Mouse (Mus musculus) brain, adult 2 months (tissue): ENCODE results near the gene Lyzl4.
A peak's percentile ranks its signal among the peaks of the same experiment; 100 is the strongest.
"Not testable (repeated sequence)": the region's sequence is repeated elsewhere in the genome, so short reads cannot be mapped to it uniquely, and the experiment has no call there.

ENCODE experiments used
- DNase-seq: peaks from one replicate; pipeline ENCODE4 v3.0.0; 2011; ENCODE audit warnings: low read depth, low spot score

Gene Lyzl4

DNA sequence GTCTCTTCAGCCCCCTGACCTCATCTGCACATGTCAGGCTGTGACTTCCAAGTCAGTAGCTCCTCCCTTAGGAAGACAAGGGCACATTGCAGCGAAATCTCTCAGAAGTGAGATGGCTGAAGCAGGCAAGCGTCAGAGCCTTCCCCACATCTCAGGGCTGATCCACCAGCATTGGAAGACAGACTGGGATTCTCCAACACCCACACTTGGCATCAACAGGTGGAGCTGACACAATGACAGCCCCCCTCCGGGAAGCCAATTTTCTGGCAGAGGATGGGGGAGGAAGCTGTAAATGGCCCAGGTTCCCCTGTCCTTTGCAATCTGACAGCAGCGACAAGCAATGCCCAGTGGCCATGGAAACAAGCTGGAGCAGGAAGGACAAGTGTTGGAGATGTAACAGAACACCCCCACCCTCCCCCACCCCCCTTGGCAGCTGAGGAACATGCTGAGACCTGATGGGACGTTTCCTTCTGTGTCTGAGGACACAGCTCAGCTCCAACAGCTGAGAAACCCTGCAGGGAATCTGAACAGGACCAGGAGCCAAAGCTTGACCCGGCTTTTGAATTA lies 41.0 kb downstream of the Lyzl4 start:
- DNase-seq = peak; percentile 82

DNA sequence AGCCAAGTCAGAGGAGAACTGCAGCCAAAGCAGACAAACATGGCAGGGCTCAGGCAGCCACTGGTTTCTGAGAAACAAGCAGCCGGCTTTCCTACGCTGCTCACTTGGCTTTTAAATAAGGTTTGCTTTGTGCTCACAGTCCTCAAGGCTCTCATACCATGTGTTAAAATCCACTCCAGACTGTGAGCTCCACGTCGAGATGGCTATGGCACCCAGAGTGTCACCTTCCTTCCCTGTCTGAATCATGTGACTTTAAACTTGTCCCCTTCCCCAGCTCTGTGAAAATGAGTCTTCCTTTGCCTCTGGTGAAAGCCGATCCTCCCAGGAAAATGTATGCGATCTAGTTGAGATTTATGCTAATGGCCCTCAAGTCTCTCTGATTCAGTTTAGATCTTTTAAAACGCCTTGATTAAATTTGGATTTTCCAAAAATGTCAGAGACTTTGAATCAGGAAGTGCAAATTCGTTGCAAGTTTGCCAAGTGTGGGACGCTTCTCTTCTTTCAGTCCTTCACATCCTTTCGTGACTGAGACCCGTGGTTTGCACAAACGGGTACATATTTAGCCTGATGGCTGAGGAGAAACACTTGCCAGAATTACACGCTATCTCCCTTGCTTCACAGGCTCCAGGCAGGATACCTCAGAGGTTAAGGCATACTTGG lies 41.6 kb downstream of the Lyzl4 start:
- DNase-seq = peak; percentile 87

DNA sequence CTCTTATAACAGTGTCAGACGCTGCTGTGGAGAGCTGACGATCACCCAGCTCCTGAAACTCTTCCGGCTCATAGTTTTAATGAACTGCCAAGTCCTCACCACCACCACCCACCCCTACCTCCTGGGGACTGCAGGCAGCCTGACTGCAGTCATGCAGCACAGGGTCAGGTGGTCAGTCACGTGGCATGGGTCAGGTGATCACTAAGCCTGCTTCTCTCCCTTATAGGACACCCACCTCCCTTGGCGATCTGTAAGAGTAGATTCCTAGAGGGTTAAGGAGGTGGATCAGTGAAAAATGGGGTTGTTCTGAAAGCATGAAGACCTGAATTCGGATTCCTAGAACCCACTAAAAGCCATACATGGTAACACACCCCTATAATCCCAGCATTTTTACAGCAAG lies 42.3 kb downstream of the Lyzl4 start:
- peak; percentile 65 for DNase-seq

DNA sequence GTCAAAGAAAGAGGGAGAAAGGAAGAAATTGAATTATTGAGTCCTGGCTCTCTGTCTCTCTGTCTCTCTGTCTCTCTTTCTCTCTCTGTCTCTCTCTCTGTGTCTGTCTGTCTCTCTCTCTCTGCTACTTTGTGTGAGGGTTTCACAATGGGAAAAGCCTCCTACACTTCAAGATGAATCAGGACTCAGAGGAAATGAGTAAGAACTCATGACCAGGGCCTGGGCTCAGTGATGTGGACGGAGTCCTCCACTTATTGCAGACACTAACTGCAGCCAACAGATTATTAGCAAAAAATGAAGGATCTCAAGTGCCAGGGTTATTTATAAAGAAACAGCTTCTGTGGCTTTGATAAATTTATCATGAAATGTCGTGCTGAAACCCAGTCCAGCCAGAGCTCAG lies 43.8 kb downstream of the Lyzl4 start:
- no peak for DNase-seq

DNA sequence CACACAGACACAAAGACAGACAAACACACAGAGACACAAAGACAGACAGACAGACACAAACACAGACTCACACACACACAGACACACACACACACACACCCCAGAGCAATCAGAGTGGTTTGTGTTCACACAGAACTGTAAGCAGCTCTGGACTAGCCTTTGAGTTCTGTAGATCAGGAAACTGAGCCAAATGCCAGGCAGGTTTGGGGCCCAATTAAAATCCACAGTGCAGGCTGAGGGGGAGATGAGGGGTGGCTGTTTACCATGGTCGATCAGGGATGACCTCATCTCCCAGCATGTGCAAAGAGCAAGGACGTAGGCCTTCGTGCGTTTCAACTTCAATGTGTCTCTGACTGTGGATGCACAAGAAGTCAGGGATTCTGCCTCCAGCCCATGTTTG lies 47.1 kb downstream of the Lyzl4 start:
- DNase-seq = no peak

DNA sequence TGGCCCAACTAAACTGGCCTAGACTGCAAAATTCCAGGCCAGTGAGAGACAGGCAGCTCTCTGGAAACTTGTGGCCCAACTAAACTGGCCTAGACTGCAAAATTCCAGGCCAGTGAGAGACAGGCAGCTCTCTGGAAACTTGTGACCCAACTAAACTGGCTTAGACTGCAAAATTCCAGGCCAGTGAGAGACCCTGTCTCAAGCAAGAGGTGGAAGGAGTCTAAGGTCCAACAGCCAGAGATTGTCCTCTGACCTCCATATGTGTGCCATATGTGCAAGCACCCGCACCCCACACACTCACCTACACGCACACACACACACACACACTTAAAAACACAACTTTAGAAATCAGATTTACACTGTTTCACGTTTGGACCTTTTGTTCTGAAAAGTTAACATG lies 48.1 kb downstream of the Lyzl4 start:
- not testable (repeated sequence) for DNase-seq

DNA sequence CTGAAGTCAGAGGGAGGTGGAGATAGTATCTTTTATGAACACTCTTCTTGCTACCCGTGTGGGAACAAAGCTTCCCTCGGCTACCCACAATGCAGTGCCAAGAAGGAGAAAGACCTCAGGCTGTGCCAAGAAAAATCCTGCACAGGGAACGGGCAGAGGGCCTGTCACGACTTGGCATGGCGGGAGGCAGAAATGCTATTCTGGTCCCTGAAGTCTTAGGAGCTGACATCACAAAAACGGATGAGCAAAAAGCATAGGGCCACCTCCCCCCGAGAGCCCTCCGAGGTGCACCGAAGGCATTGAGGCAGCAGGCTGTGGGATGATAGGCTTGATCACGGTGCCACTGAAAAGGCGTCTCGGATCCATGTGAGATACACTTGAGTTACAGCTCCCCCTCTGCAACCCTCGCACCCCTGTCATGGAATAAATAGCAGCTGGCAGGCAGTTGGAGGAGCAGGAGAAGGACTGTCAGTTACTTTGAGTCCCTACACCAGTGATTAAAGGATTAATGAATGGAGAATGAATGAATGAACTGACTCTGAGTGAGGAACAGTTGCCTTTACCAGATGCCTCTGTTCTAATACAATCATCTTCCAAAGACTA lies 48.8 kb downstream of the Lyzl4 start:
- peak; percentile 73 for DNase-seq

DNA sequence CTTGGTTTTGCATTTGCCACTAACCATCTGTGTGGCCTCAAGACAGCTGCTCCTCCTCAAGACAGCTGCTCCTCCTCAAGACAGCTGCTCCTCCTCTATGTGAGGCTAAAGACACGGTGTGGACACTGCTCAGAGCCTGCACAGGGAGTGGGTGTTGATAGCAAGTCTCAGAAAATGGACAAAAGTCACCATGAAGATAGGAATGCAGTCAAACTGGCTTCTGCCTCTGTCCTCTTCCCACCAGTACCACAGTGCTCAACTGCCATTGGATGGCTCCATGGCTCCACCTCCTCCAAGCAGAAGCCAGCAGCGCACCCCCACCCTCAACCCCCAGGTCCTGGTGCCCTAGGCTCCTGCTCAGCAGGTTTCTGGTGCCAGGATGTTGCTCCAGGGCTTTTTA lies 52.4 kb downstream of the Lyzl4 start:
- no peak for DNase-seq

DNA sequence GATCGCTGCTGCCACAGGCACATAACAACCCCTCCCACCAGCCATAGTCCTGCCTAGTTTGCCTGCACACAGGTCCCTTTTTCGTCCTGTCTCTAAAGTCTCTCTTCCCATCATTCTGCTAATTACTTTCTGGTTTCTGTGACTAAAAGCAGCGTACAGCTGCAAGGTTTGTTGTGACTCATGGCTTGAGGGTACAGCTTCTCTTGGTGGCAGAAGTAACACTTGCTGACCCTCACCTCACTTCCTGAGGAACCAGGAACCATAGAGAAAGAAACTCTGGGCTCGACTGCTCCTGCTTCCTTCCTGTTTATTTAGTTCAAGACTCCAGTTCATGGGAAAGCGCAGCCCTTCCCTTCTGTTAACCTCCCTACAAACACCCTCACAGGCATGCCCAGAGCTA lies 67.5 kb downstream of the Lyzl4 start:
- no peak for DNase-seq

DNA sequence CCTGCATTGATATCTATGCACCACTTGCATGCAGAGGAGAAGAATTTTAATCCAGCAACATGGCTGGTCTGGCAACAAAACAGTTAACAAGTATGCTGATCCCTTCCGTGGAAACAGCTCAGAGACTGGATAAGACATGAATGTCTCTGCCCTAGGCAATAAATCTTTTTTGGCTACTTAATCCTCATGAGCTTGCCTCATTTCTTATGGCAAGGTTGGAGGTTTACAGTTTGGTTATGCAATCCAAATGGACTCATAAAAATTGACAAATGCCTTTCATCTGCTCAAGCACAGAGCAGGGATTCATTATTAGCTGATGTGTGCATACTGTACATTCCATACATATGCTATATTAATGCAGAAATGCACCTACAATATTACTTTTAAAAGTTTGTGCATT lies 73.4 kb downstream of the Lyzl4 start:
- DNase-seq = no peak

DNA sequence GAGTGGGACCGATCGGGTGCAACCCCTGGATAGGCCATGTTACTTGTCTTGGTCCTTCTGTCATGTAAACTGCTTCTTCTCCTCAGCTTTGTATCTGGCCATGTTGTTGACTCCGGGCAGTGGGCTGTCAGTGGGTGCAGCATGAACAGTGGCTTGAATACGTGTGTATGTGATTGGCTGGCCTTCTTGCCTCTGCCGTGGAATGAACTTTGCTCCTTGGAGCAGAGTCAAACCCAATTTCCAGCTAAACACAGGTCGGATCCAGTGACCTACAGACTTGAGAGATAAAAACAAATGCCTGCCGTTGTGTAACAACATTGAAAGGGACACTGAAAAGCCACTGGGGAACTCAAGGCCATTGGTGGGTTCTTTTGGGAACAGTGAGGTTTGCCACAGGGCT lies 75.5 kb downstream of the Lyzl4 start:
- no peak for DNase-seq

DNA sequence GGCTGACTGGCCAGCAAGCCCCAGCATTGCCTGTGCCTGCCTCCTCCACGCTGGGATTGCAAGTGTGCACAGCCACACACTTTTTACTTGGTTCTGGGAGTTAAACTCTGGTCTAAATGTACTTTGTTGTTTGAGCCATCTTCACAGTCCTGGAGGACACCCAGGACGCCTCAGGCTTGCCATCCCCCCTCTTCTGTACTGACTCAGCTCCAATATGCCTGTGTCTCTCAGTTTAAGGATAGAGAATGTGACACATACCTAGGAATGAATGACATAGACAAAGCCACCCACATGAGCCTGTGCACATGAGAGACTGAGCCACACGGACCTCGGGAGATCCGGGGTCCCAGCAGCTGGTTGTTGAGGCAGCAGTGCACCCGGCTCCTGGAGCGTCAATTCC lies 78.6 kb downstream of the Lyzl4 start:
- DNase-seq = peak; percentile 30

DNA sequence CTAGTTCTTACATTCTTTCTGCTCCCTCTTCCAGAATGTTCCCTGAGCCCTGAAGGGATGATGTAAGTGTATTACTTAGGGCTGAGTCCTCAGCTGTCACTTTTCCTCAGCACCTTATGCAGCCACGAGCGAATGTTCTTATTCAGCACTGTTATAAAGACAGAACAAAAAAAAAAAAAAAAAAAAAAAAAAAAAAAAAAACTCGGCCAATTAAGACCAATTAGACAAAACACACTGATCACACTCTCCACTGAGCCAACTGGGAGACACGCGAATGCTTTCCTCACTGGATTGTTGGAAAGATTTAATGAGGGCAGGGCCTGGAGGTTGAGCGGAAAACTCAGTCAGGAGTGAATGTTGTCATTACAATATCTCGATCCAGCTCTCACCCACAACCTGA lies 81.4 kb downstream of the Lyzl4 start:
- DNase-seq = no peak

DNA sequence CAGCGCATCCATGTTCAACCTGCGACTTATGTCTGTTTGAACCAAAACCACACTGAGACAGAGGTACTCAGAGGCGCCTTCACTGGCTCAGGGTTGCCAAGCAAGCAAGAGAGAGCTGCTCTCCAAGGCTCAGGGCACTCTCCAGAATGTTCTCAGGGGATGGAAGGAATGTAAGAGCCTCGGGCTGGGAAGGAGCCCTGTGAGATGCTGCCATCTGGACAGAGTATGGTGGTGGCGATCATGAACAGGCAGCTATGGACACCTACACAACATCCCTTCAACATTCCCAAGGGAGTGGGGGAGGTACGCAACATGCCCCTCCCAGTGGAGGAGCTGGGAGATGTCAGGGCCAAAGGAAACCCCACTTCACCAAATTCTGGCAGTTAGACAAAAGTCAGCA lies 83.7 kb downstream of the Lyzl4 start:
- DNase-seq = peak; percentile 73

DNA sequence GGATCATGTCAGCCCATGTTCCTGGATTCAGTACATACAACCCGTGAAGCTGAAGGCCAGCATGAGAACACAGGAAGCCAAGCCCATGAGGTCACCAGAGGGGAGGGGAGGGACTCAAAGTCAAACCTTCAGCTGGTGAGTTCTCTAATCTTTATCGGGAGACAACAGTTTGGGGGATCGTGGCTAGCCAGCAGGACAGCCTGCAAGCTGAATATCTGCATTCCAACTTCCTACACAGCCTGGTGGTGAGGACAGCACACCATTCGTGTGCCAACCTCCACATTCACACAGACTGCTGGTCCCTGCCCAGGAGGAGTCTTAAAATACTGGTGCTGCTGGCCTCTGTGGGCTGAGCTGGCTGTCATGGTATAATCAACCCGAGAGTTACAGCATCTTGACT lies 85.0 kb downstream of the Lyzl4 start:
- peak; percentile 87 for DNase-seq

DNA sequence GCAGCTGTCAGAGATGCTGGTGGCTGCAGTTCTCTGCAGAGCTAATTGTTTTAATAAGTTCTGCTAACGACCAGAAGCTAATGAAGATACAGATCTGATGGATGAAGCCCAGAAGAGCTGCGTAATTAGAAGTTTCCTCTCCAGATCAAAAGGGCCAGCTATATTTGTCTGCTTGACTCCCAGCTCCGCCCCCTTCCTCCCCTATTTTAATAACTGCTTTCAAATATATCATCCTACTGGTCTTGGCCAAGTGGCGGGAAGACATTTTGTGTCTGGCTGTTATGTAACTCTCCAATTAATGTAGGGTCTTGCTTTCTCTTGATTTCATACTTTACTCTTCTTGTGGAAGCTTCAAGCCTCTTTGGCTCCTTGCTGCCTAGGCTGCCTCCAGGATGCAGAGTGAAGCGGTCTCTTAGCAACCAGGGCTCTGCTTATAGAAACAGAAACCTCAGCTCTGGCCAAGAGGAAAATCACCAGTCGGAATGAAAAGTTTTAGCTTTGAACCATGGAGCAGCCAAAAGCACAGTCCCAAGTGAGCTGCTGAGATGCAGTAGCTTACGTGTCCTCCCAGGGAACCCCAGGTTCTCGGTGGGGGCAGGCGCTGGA lies 86.4 kb downstream of the Lyzl4 start:
- DNase-seq = peak; percentile 94

DNA sequence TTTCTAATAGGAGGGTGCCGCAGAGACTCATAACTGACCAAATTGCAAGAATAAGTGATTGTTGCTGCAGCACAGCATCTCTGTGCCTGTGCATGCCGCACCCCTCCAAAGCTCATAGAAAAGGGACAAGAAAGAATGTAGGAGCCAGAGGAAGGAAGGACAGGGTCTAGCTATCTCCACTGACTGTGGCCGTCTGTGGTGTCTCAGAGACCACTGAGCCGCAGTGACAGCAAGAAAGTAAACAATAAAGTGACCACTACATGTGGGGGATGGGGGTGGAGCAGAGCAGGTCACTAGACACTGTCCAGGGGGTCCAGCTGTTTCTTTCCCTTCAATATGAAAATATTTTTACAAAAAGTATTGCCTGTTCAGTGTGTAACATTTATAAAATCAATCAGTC lies 88.3 kb downstream of the Lyzl4 start:
- DNase-seq = no peak

DNA sequence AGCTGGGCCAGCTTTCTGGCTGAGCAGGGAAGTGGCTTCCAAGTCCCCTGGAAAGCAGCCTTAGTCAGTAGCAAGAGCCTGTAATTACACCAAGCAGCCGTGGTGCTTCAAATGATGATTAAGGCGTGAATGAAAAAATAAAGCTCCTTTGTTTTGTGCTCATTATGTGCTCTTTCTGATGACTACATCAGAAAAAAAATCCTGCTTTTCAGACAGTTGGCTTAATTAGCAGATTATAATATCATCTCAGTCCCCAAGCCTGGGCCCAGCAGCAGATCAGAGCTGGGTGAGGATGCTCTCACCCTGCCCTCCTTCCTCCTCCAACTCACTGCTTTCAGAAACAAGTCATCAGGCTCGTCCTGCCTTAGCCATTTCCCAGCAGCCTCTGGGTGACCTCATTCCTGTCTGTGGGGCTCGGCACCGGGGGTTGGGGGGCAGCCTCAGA lies 91.5 kb downstream of the Lyzl4 start:
- DNase-seq = peak; percentile 73

DNA sequence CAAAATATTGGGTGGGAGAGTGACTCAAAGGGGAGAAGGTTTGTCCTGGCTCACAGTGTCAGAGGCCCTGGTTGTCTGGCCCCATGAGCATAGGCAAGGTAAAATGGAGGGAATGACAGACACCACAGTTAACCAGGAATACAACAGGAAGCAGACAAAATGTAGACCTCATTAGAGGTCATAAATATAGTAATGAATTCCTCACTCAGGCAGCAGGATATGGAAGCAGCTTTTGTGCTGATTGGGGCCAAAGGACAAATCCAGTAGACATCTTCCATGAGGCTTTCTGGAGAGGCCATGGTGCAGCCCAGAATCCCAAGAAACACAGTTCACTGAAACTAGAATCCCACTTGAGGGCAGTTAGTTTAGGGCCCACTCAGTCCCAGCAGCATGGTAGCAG lies 92.5 kb downstream of the Lyzl4 start:
- no peak for DNase-seq

DNA sequence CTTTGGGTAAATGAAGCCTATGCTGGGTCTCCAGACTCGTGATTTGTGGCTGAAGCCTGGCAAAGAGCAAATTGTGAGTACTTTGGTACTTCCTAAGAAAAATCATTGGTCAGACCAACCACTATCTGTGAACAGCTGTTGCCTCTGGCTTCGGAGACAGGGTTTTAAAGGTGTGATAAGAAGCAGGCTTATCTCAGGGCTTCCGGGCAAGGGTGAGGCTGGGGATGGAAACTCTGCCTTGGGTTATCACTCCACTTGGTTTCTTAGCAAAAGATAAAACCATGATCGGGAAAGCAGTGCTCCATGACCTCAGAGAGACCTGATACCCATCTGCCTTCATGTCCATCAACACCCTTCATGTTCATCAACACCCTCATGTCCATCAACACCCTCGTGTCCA lies 92.9 kb downstream of the Lyzl4 start:
- no peak for DNase-seq

DNA sequence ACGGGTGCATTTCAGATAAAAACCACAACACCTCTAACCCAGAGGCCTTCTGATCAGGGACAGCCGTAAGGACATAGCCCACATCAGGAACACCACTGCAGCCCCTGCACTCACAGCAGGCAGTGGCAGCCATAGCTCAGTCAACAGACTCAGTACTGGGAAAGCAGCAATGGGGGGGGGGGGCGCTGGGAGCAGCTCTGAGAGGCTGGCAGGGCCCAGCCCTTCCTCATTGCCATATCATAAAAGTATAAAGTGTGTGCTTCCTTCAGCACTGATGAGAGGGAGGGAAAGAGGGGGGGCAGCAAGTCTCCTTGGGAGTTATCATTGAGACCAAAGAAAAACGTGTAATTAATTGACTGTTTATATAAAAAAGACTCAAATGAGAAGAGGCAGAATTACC lies 94.5 kb downstream of the Lyzl4 start:
- no peak for DNase-seq

DNA sequence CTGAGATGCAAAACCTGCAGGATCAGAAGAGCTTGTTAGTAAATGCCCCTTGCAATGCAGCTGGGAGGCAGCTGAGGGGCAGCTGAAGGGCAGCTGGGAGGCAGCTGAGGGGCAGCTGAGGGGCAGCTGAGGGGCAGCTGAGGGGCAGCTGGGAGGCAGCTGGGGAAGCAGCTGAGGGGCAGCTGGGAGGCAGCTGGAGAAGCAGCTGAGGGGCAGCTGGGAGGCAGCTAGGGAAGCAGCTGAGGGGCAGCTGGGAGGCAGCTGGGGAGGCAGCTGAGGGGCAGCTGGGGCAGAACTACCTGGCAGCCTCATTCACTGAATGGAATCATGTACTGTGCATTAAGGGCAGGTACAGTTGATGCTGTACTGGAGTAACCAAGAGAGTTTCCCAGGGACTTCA lies 100.4 kb downstream of the Lyzl4 start:
- DNase-seq = no peak

DNA sequence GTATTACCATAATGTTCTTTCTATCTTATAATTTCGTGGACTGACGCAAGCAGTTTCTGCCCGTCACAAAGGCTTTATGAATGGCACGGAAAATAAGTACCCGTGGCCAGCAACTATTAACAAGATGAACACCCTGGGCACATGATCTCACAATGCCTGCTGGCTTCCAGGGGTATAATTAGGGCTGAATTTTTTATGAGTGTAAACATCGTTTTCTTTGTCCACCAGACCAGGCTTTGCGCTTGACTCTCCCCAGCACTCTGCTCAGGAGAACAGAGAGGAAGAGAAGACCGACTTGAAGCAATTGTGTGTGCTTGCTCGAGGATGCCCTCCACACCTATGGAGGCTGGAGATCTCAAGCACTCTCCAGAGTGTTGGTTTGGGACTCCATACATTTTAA lies 109.3 kb downstream of the Lyzl4 start:
- DNase-seq = peak; percentile 4
